Mouse (Mus musculus): Measurements from ENCODE around the gene Afap1l2. TPM values are rescaled to one million over a fixed set of nuclear protein-coding genes. Genes with fewer than 3 reads are reported as not detected.

The Afap1l2 gene
- polyA plus RNA-seq, 1 experiment from 2014 or later = 12.5 TPM

DNA sequence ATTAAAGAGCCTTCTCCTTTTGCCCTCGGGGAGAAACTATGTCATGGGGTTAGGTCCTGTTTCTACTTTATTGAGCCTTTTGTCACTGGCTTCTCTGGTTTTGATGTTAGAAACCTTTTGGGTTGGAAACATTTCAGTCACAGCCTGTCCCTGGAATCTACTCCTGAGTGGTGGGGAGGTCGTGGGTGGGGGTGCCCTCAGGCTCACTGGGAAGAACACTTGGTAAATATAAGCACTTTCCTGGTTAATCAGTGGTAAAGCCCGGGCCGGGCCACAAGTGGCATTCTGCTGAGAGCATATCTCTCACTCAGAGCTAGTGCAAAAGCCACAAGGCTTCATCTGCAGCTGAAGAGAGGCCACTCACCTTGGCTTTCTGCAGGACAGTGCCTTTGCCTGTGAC lies 94.3 kb downstream of the Afap1l2 start:
- H3K27ac ChIP-seq (ENCODE audit: low read depth, low read length) = peak overlapping the region; percentile 62
- H3K4me3 ChIP-seq (ENCODE audit: low read length) = no peak overlapping the region
- no peaks in the 10 kb centered on the region for H3K27me3 ChIP-seq (ENCODE audit: control insufficient read depth, insufficient read depth, low read length)
- H3K9ac ChIP-seq (ENCODE audit: low read depth, low read length) = no peak overlapping the region
- peaks cover 14% of the 10 kb centered on the region; the same call in 1 of the 2 replicates for H3K36me3 ChIP-seq (ENCODE audit: control insufficient read depth, insufficient read depth, low read length)
- no peaks in the 10 kb centered on the region for H3K9me3 ChIP-seq (ENCODE audit: control insufficient read depth, low read length)
- no peak overlapping the region for H3K4me2 ChIP-seq (replicated peaks; ENCODE audit: low read depth, low read length)
- ATAC-seq (ENCODE audit: low FRiP score, low TSS enrichment) = no peak
- H3K4me1 ChIP-seq (ENCODE audit: control insufficient read depth, insufficient read depth, low read length) = peaks cover 8% of the 10 kb centered on the region; the same call in 1 of the 2 replicates
- WGBS = 65% methylated on average over 4 of the region's 4 CpGs

GRCm38 (mm10) chr19:56910561-56910960 lies 97.5 kb downstream of the Afap1l2 start:
- peaks cover 10% of the 10 kb centered on the region; the same call in 1 of the 2 replicates for H3K36me3 ChIP-seq (ENCODE audit: control insufficient read depth, insufficient read depth, low read length)
- H3K4me1 ChIP-seq (ENCODE audit: control insufficient read depth, insufficient read depth, low read length) = peaks cover 14% of the 10 kb centered on the region; the same call in 1 of the 2 replicates
- H3K9me3 ChIP-seq (ENCODE audit: control insufficient read depth, low read length) = no peaks in the 10 kb centered on the region
- H3K27me3 ChIP-seq (ENCODE audit: control insufficient read depth, insufficient read depth, low read length) = no peaks in the 10 kb centered on the region
- 70% methylated on average over 11 of the region's 11 CpGs for WGBS
- H3K4me2 ChIP-seq (replicated peaks; ENCODE audit: low read depth, low read length) = no peak overlapping the region
- no peak overlapping the region for H3K27ac ChIP-seq (ENCODE audit: low read depth, low read length)
- H3K9ac ChIP-seq (ENCODE audit: low read depth, low read length) = no peak overlapping the region
- no peak overlapping the region for H3K4me3 ChIP-seq (ENCODE audit: low read length)
- ATAC-seq (ENCODE audit: low FRiP score, low TSS enrichment) = no peak

DNA sequence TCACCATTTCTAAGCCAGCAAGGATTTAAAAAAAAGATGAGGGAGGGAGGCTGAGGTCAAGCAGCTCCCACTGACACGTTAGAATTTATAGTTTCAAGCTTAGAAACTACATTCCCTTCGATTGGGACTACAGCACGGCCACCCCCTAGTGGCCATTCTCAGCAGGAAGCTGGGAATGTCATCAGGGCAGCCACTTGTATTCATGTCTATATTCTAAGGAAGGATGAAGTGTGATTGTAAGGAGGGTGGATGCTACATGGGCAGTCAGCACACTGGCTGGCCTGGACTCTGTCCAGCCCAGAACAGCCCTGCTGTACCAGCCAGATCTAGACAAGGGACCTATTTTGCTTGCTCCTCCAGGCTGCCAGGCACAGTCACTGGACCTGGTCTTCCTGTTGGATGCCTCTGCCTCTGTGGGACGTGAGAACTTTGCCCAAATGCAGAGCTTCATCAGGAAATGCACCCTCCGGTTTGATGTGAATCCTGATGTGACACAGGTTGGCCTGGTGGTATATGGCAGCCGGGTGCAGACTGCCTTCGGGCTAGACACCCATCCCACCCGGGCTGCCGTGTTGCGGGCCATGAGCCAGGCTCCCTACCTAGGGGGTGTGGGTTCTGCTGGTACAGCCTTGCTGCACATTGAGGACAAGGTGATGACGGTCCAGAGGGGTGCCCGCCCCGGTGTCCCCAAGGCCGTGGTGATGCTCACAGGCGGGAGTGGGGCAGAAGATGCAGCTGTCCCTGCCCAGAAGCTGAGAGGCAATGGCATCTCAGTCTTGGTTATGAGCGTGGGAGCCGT lies 99.4 kb downstream of the Afap1l2 start:
- no peaks in the 10 kb centered on the region for H3K9me3 ChIP-seq (ENCODE audit: control insufficient read depth, low read length)
- no peak overlapping the region for H3K4me3 ChIP-seq (ENCODE audit: low read length)
- H3K27me3 ChIP-seq (ENCODE audit: control insufficient read depth, insufficient read depth, low read length) = no peaks in the 10 kb centered on the region
- H3K9ac ChIP-seq (ENCODE audit: low read depth, low read length) = no peak overlapping the region
- peaks cover 3% of the 10 kb centered on the region; the same call in 1 of the 2 replicates for H3K36me3 ChIP-seq (ENCODE audit: control insufficient read depth, insufficient read depth, low read length)
- H3K4me2 ChIP-seq (replicated peaks; ENCODE audit: low read depth, low read length) = no peak overlapping the region
- H3K27ac ChIP-seq (ENCODE audit: low read depth, low read length) = no peak overlapping the region
- peak; percentile 73 for ATAC-seq (ENCODE audit: low FRiP score, low TSS enrichment)
- 74% methylated on average over 17 of the region's 17 CpGs for WGBS
- peaks cover 12% of the 10 kb centered on the region; the same call in 1 of the 2 replicates for H3K4me1 ChIP-seq (ENCODE audit: control insufficient read depth, insufficient read depth, low read length)

DNA sequence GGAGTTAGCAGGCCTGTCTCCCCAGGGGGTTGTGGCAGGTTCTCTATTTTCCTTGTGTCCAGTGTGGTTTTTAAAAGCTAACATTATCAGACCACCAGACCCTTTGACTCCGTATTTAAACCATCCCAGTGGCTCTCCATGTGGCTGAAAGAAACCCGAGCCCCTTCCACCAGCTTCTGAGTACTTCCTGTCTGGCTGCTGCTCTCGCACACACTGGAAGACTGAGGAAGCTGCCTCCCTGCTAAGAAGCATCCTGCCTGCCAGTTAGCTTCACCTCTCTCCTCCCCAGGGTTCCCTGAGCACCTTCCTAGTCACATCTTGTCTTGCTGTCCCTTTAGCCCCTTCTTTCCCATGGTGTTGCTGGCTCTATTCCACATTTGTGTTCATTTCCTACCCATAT lies 100.2 kb downstream of the Afap1l2 start:
- no peak overlapping the region for H3K4me3 ChIP-seq (ENCODE audit: low read length)
- no peak overlapping the region for H3K4me2 ChIP-seq (replicated peaks; ENCODE audit: low read depth, low read length)
- H3K9ac ChIP-seq (ENCODE audit: low read depth, low read length) = no peak overlapping the region
- no peaks in the 10 kb centered on the region for H3K27me3 ChIP-seq (ENCODE audit: control insufficient read depth, insufficient read depth, low read length)
- ATAC-seq (ENCODE audit: low FRiP score, low TSS enrichment) = no peak
- no peaks in the 10 kb centered on the region for H3K36me3 ChIP-seq (ENCODE audit: control insufficient read depth, insufficient read depth, low read length)
- H3K4me1 ChIP-seq (ENCODE audit: control insufficient read depth, insufficient read depth, low read length) = peaks cover 12% of the 10 kb centered on the region; the same call in 1 of the 2 replicates
- H3K9me3 ChIP-seq (ENCODE audit: control insufficient read depth, low read length) = no peaks in the 10 kb centered on the region
- H3K27ac ChIP-seq (ENCODE audit: low read depth, low read length) = no peak overlapping the region
- 21% methylated on average over 3 of the region's 3 CpGs for whole genome bisulfite sequencing

DNA sequence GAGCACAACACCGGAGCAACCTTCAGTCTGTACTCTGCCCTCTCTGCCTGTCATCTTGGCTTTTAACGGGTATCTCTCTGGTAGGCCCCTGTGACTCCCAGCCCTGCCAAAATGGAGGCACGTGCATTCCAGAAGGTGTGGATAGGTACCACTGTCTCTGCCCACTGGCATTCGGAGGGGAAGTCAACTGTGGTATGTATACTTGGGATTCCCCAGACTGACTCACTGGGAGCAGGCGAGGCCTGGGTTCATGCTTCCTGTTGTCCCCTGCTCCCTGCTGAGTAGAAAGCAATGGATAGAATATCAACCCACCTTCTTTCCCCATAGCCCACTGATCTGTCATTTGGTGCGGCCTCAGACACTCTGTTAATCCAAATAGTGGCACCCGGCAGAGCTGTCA lies 102.6 kb downstream of the Afap1l2 start:
- no peak overlapping the region for H3K4me2 ChIP-seq (replicated peaks; ENCODE audit: low read depth, low read length)
- no peak for ATAC-seq (ENCODE audit: low FRiP score, low TSS enrichment)
- H3K27ac ChIP-seq (ENCODE audit: low read depth, low read length) = no peak overlapping the region
- H3K36me3 ChIP-seq (ENCODE audit: control insufficient read depth, insufficient read depth, low read length) = no peaks in the 10 kb centered on the region
- WGBS = 89% methylated on average over 7 of the region's 7 CpGs
- no peak overlapping the region for H3K9ac ChIP-seq (ENCODE audit: low read depth, low read length)
- no peaks in the 10 kb centered on the region for H3K9me3 ChIP-seq (ENCODE audit: control insufficient read depth, low read length)
- no peak overlapping the region for H3K4me3 ChIP-seq (ENCODE audit: low read length)
- peaks cover 11% of the 10 kb centered on the region; the same call in 1 of the 2 replicates for H3K4me1 ChIP-seq (ENCODE audit: control insufficient read depth, insufficient read depth, low read length)
- H3K27me3 ChIP-seq (ENCODE audit: control insufficient read depth, insufficient read depth, low read length) = peaks cover 4% of the 10 kb centered on the region; the same call in 1 of the 2 replicates

DNA sequence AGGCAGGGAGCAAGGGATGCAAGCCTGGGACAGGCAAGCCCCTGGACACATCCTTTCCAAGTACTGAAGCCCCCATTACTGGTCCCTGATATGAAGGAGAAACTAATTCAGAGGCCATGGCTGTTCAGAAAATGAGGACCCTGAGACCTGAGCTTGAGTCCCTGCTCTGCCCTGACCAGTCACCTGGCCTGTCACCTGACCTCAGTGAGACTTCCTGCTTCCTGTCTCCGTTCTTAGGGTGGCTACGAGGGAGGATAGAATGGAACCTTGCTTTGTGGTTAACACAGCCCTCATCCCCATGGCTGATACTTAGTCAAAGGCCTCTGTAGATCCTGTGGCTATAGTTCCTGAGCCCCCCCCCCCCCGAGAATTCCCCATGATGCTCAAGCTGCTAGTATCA lies 103.9 kb downstream of the Afap1l2 start:
- 70% methylated on average over 3 of the region's 3 CpGs for WGBS
- ATAC-seq (ENCODE audit: low FRiP score, low TSS enrichment) = no peak
- Histone ChIP-seq H3K27ac (ENCODE audit: low read depth, low read length) (no peak overlapping the region), H3K9me3 (ENCODE audit: control insufficient read depth, low read length) (no peaks in the 10 kb centered on the region), H3K4me2 (replicated peaks; ENCODE audit: low read depth, low read length) (no peak overlapping the region), H3K36me3 (ENCODE audit: control insufficient read depth, insufficient read depth, low read length) (no peaks in the 10 kb centered on the region), H3K4me1 (ENCODE audit: control insufficient read depth, insufficient read depth, low read length) (peaks cover 13% of the 10 kb centered on the region; the same call in 1 of the 2 replicates), H3K27me3 (ENCODE audit: control insufficient read depth, insufficient read depth, low read length) (peaks cover 4% of the 10 kb centered on the region; the same call in 1 of the 2 replicates), H3K4me3 (ENCODE audit: low read length) (no peak overlapping the region), H3K9ac (ENCODE audit: low read depth, low read length) (no peak overlapping the region)

- WGBS = 71% methylated on average over 16 of the region's 16 CpGs
- Histone ChIP-seq H3K9me3 (ENCODE audit: control insufficient read depth, low read length) (no peaks in the 10 kb centered on the region), H3K4me3 (ENCODE audit: low read length) (no peak overlapping the region), H3K27ac (ENCODE audit: low read depth, low read length) (peak overlapping the region; percentile 51; the same call in 1 of the 2 replicates), H3K4me2 (replicated peaks; ENCODE audit: low read depth, low read length) (no peak overlapping the region), H3K4me1 (ENCODE audit: control insufficient read depth, insufficient read depth, low read length) (0 out of 2 replicates have a peak, but pooled peaks cover 4% of the 10 kb centered on the region), H3K36me3 (ENCODE audit: control insufficient read depth, insufficient read depth, low read length) (no peaks in the 10 kb centered on the region), H3K9ac (ENCODE audit: low read depth, low read length) (no peak overlapping the region), H3K27me3 (ENCODE audit: control insufficient read depth, insufficient read depth, low read length) (peaks cover 4% of the 10 kb centered on the region; the same call in 1 of the 2 replicates)
- peak; percentile 38 for ATAC-seq (ENCODE audit: low FRiP score, low TSS enrichment)
Observed at GRCm38 (mm10) chr19:56897654-56898053, 110.4 kb downstream of the Afap1l2 start.

- H3K9ac ChIP-seq (ENCODE audit: low read depth, low read length) = no peak overlapping the region
- H3K27me3 ChIP-seq (ENCODE audit: control insufficient read depth, insufficient read depth, low read length) = no peaks in the 10 kb centered on the region
- H3K4me3 ChIP-seq (ENCODE audit: low read length) = no peak overlapping the region
- no peak for ATAC-seq (ENCODE audit: low FRiP score, low TSS enrichment)
- H3K9me3 ChIP-seq (ENCODE audit: control insufficient read depth, low read length) = no peaks in the 10 kb centered on the region
- no peaks in the 10 kb centered on the region for H3K36me3 ChIP-seq (ENCODE audit: control insufficient read depth, insufficient read depth, low read length)
- no peak overlapping the region for H3K4me2 ChIP-seq (replicated peaks; ENCODE audit: low read depth, low read length)
- peaks cover 6% of the 10 kb centered on the region; the same call in 1 of the 2 replicates for H3K4me1 ChIP-seq (ENCODE audit: control insufficient read depth, insufficient read depth, low read length)
- WGBS = 62% methylated on average over 5 of the region's 5 CpGs
- H3K27ac ChIP-seq (ENCODE audit: low read depth, low read length) = no peak overlapping the region
Observed at GRCm38 (mm10) chr19:56893326-56893725, 114.7 kb downstream of the Afap1l2 start.

DNA sequence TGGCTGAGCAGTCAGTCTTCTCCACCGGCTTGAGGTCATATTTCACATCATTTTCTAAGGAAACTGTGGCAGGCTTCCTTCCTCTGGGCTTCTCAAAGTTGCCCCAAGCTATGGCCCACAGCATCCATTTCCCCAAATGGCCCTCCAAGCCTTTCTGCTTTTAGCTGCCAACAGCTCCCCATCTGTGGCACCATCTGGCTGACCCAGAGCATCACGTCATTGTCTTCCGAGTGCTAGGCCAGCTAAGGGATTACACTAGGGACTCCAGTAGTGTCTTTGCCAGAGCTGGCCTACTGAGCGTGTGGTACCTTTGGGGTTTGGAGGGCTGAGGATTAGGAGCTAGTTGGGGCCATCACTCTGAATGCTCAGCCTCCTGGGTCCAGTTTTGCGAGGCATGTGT lies 115.4 kb downstream of the Afap1l2 start:
- no peak for ATAC-seq (ENCODE audit: low FRiP score, low TSS enrichment)
- Histone ChIP-seq H3K9me3 (ENCODE audit: control insufficient read depth, low read length) (no peaks in the 10 kb centered on the region), H3K36me3 (ENCODE audit: control insufficient read depth, insufficient read depth, low read length) (no peaks in the 10 kb centered on the region), H3K4me2 (replicated peaks; ENCODE audit: low read depth, low read length) (no peak overlapping the region), H3K4me1 (ENCODE audit: control insufficient read depth, insufficient read depth, low read length) (peaks cover 6% of the 10 kb centered on the region; the same call in 1 of the 2 replicates), H3K4me3 (ENCODE audit: low read length) (no peak overlapping the region), H3K27ac (ENCODE audit: low read depth, low read length) (no peak overlapping the region), H3K27me3 (ENCODE audit: control insufficient read depth, insufficient read depth, low read length) (no peaks in the 10 kb centered on the region), H3K9ac (ENCODE audit: low read depth, low read length) (no peak overlapping the region)
- WGBS = 59% methylated on average over 5 of the region's 5 CpGs

Measured in kidney, embryonic 14.5 days (tissue).